Mouse (Mus musculus) forebrain, embryonic 10.5 days (tissue): ENCODE data around the gene Scd3. TPM values are rescaled to one million over a fixed set of nuclear protein-coding genes. Genes with fewer than 3 reads are reported as not detected.

ENCODE experiments used
- DNase-seq: peaks from one replicate; pipeline ENCODE4 v3.0.0-alpha.2; 2017; ENCODE audit warnings: low spot score; ENCODE audit errors: extremely low spot score
- H3K27ac ChIP-seq: fragments of 300-500 bp; sonication (generic); 2 replicates; pipeline ENCODE4 v1.5.1; 2016; ENCODE audit warnings: mild to moderate bottlenecking
- H3K27me3 ChIP-seq: fragments of 300-500 bp; sonication (generic); 2 replicates; pipeline ENCODE4 v1.6.1; 2016; ENCODE audit warnings: mild to moderate bottlenecking; ENCODE audit not compliant: poor library complexity, severe bottlenecking
- H3K36me3 ChIP-seq: fragments of 300-500 bp; sonication (generic); replicated peaks from 2 replicates; pipeline ENCODE4 v1.6.1; 2016; ENCODE audit warnings: mild to moderate bottlenecking, moderate library complexity
- H3K4me1 ChIP-seq: fragments of 300-500 bp; sonication (generic); 2 replicates; pipeline ENCODE4 v1.6.1; 2016
- H3K4me3 ChIP-seq: fragments of 300-500 bp; sonication (generic); 2 replicates; pipeline ENCODE4 v1.5.1; 2016; ENCODE audit warnings: mild to moderate bottlenecking, moderate library complexity
- H3K9me3 ChIP-seq: fragments of 300-500 bp; sonication (generic); 2 replicates; pipeline ENCODE4 v1.6.1; 2016; ENCODE audit warnings: mild to moderate bottlenecking, moderate library complexity
- WGBS: fragments of 180-500 bp; shearing (Covaris S2); methylation state at CpG from one replicate; pipeline ENCODE4 v1.1.7; 2016; 5-methylcytosine and 5-hydroxymethylcytosine counted together
- polyA plus RNA-seq: library from polyadenylated mRNA; unstranded; fragments of >200 nt; fragmentation: Nextera tagmentation; extraction: Ambion mirVana; gene quantifications from 2 replicates; pipeline ENCODE4 v1.2.1, GENCODE M21; 2016

Scd3 gene
- 0.22 and 0.59 TPM in 2 replicates for polyA plus RNA-seq

DNA sequence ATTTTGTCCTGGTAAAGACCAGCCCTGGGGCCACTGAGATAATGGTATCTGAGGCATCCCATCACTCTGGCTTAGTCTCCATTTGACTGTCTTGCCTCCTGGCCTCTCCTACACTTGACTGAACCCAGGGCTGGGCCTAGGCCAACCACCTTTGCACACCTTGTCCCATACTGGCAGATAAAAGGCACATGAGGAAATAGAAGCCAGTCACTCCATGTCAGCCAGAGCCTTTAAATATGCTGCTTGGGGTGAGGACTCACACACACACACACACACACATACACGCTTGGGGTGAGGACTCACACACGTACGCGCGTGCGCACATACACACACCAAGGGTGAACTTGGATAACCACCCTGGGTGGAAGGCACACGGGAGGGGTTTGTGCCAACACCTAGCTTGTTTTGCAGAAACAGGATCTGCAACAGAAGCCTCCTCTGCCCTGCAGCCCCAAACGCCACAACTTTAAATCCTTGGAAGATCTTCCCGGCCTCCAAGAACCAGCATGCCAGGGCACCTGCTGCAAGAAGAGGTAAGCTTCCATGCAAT lies at the start of gene Scd3:
Scd3 (plus strand) TSS at position 255 of the 550 bp plus-strand sequence.
- WGBS = 93% methylated on average over 9 of the region's 9 CpGs
- Histone ChIP-seq H3K36me3 (no peaks in the 10 kb centered on the region), H3K27ac (no peak within 1 kb of the TSS), H3K4me1 (no peaks in the 10 kb centered on the region), H3K4me3 (no peak within 1 kb of the TSS), H3K9me3 (no peaks in the 10 kb centered on the region), H3K27me3 (no peaks in the 10 kb centered on the region)
- no peak for DNase-seq

GRCm38 (mm10) chr19:44153781-44154180 lies 49.3 kb upstream of the Scd3 start:
- Histone ChIP-seq H3K27me3 (peaks cover 13% of the 10 kb centered on the region), H3K9me3 (no peaks in the 10 kb centered on the region), H3K27ac (no peak overlapping the region), H3K36me3 (no peaks in the 10 kb centered on the region), H3K4me3 (no peak overlapping the region), H3K4me1 (no peaks in the 10 kb centered on the region)
- DNase-seq = no peak
- 86% methylated on average over 5 of the region's 5 CpGs for WGBS

GRCm38 (mm10) chr19:44157005-44157404 lies 46.1 kb upstream of the Scd3 start:
- H3K27ac ChIP-seq = no peak overlapping the region
- WGBS = 93% methylated on average over 10 of the region's 10 CpGs
- H3K4me1 ChIP-seq = no peaks in the 10 kb centered on the region
- no peaks in the 10 kb centered on the region for H3K36me3 ChIP-seq
- H3K4me3 ChIP-seq = no peak overlapping the region
- no peak for DNase-seq
- no peaks in the 10 kb centered on the region for H3K9me3 ChIP-seq
- peaks cover 5% of the 10 kb centered on the region; the same call in 1 of the 2 replicates for H3K27me3 ChIP-seq

GRCm38 (mm10) chr19:44159386-44159785 lies 43.7 kb upstream of the Scd3 start:
- DNase-seq = no peak
- Histone ChIP-seq H3K9me3 (no peaks in the 10 kb centered on the region), H3K4me1 (no peaks in the 10 kb centered on the region), H3K4me3 (no peak overlapping the region), H3K36me3 (no peaks in the 10 kb centered on the region), H3K27me3 (no peaks in the 10 kb centered on the region), H3K27ac (no peak overlapping the region)
- WGBS = 81% methylated on average over 3 of the region's 3 CpGs

DNA sequence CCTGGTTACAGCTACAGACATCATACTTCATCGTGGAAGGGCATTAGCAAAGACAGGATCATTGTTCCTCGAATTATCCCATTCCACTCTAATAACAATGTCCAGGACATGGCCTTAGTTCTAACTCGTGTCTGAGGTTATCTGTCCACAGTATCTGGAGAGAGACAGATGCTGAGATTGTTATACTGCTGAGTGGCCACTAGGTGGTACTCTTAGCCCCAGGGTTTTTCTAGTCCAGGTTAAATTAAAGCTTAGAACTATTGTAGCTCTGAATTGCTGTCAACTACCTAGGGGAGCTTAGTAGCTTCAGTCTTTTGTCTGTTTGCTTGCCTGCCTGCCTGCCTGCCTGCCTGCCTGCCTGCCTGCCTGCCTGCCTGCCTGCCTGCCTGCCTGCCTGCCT lies 41.6 kb upstream of the Scd3 start:
- Histone ChIP-seq H3K9me3 (no peaks in the 10 kb centered on the region), H3K27ac (no peak overlapping the region), H3K27me3 (no peaks in the 10 kb centered on the region), H3K4me1 (no peaks in the 10 kb centered on the region), H3K36me3 (no peaks in the 10 kb centered on the region), H3K4me3 (no peak overlapping the region)
- no peak for DNase-seq
- 23% methylated on average over 3 of the region's 3 CpGs for WGBS

DNA sequence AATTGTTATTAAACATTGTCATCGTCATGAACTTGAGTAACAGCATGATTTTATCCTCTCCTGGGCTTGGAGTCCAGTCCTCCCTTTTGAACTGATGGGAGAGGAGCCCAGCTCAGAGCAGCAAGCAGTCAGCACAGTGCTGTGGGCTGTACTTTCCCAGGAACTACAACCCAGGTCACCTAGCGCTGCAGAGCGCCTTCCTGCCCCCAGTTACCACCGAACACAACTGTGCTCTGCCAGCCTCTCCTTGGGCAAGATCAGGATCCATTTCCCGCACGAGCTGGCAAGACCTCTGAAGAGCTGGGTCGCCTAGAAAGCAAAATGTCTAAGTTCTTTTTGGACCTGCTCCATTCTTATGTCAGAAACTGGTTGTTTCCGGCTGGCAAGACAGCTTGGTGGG lies 28.2 kb upstream of the Scd3 start:
- H3K27me3 ChIP-seq = no peaks in the 10 kb centered on the region
- H3K27ac ChIP-seq = no peak overlapping the region
- H3K36me3 ChIP-seq = no peaks in the 10 kb centered on the region
- WGBS = 76% methylated on average over 8 of the region's 8 CpGs
- no peak for DNase-seq
- no peak overlapping the region for H3K4me3 ChIP-seq
- peaks cover 6% of the 10 kb centered on the region for H3K9me3 ChIP-seq
- no peaks in the 10 kb centered on the region for H3K4me1 ChIP-seq

GRCm38 (mm10) chr19:44176741-44177140 lies 26.3 kb upstream of the Scd3 start:
- no peaks in the 10 kb centered on the region for H3K36me3 ChIP-seq
- peaks cover 6% of the 10 kb centered on the region for H3K9me3 ChIP-seq
- 94% methylated on average over 3 of the region's 3 CpGs for WGBS

GRCm38 (mm10) chr19:44180502-44180901 lies 22.6 kb upstream of the Scd3 start:
- Histone ChIP-seq H3K4me3 (no peak overlapping the region), H3K27ac (no peak overlapping the region), H3K36me3 (no peaks in the 10 kb centered on the region), H3K27me3 (no peaks in the 10 kb centered on the region), H3K4me1 (no peaks in the 10 kb centered on the region), H3K9me3 (peaks cover 4% of the 10 kb centered on the region)
- 75% methylated on average over 1 of the region's 1 CpGs for WGBS
- no peak for DNase-seq

More at GRCm38 (mm10) chr19:44176741-44177140, 26.3 kb upstream of the Scd3 start:
- Histone ChIP-seq H3K4me1 (no peaks in the 10 kb centered on the region), H3K27me3 (no peaks in the 10 kb centered on the region), H3K27ac (no peak overlapping the region), H3K4me3 (no peak overlapping the region)
- no peak for DNase-seq

GRCm38 (mm10) chr19:44183968-44184367 lies 19.1 kb upstream of the Scd3 start:
- no peaks in the 10 kb centered on the region for H3K36me3 ChIP-seq
- no peaks in the 10 kb centered on the region for H3K27me3 ChIP-seq
- no peaks in the 10 kb centered on the region for H3K9me3 ChIP-seq
- H3K4me3 ChIP-seq = no peak overlapping the region
- WGBS = 81% methylated on average over 3 of the region's 3 CpGs
- no peaks in the 10 kb centered on the region for H3K4me1 ChIP-seq
- no peak for DNase-seq
- H3K27ac ChIP-seq = no peak overlapping the region

- H3K4me1 ChIP-seq = peaks cover 15% of the 10 kb centered on the region
- H3K36me3 ChIP-seq = no peaks in the 10 kb centered on the region
- no peak for DNase-seq
- WGBS = 94% methylated on average over 4 of the region's 4 CpGs
- no peaks in the 10 kb centered on the region for H3K9me3 ChIP-seq
- H3K27ac ChIP-seq = no peak overlapping the region
- no peaks in the 10 kb centered on the region for H3K27me3 ChIP-seq
- no peak overlapping the region for H3K4me3 ChIP-seq
Measured at GRCm38 (mm10) chr19:44189056-44189455, 14.0 kb upstream of the Scd3 start.

DNA sequence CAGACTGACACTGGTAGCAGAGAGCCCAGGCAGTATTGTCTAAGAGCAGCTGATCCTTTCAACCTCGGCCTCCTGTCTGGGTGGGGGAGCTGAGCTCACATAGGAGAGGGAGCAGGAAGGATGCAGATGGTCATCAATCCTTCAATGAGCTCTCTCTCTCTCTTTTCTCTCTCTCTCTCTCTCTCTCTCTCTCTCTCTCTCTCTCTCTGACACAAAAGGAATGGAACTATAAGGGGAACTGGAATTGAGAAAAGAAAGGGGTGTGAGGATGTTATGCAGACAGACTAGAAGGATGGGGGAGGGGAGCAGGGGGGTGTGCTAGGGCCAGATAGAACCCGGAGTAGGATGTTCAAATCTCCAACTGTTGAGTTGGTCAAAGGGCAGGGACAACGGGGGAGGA lies 10.7 kb upstream of the Scd3 start, which contains the start of gene Pkd2l1:
Pkd2l1 (minus strand) TSS at position 101 of the 400 bp plus-strand sequence.
- Histone ChIP-seq H3K27ac (0 out of 2 replicates have a peak within 1 kb of the TSS, but pooled peaks have one; percentile 20), H3K4me1 (peaks cover 15% of the 10 kb centered on the region), H3K9me3 (no peaks in the 10 kb centered on the region), H3K4me3 (no peak within 1 kb of the TSS), H3K27me3 (no peaks in the 10 kb centered on the region), H3K36me3 (no peaks in the 10 kb centered on the region)
- WGBS = 51% methylated on average over 3 of the region's 3 CpGs
- no peak for DNase-seq

GRCm38 (mm10) chr19:44193906-44194305 lies 9.2 kb upstream of the Scd3 start:
- Histone ChIP-seq H3K4me3 (no peak overlapping the region), H3K27ac (no peak overlapping the region), H3K36me3 (no peaks in the 10 kb centered on the region), H3K9me3 (no peaks in the 10 kb centered on the region), H3K4me1 (peaks cover 15% of the 10 kb centered on the region), H3K27me3 (no peaks in the 10 kb centered on the region)
- no peak for DNase-seq
- 85% methylated on average over 7 of the region's 7 CpGs for WGBS

DNA sequence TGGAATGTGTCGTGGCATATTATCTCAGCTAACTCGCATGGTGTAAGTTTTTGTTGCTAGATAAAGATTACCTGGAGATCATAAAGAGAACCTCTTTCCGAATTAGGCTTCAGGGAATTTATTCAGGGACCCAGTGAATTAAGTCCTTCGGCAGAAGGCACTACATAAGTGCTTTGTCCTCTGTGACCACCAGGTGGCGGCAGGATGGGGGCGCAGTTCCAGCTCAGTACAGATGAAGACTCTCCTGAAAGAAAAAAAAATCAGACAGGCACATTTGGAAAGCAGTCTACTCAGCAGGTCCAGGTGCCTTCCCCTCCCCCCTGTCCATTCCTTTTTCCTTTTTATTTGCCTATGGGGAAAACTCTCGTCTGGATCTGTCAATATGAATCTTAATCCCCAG lies 7.9 kb upstream of the Scd3 start:
- 15% methylated on average over 7 of the region's 7 CpGs for WGBS
- peak; percentile 63 for DNase-seq
- no peaks in the 10 kb centered on the region for H3K27me3 ChIP-seq
- H3K36me3 ChIP-seq = no peaks in the 10 kb centered on the region
- H3K4me3 ChIP-seq = no peak overlapping the region
- H3K4me1 ChIP-seq = peaks cover 12% of the 10 kb centered on the region
- H3K9me3 ChIP-seq = no peaks in the 10 kb centered on the region
- no peak overlapping the region for H3K27ac ChIP-seq
